Mouse (Mus musculus) testis, postnatal 14 days (tissue): ENCODE data around the gene Schip1.

Experiments
- DNase-seq: peaks from one replicate; pipeline ENCODE4 v3.0.0; 2021; ENCODE audit warnings: low spot score

Gene Schip1

DNA sequence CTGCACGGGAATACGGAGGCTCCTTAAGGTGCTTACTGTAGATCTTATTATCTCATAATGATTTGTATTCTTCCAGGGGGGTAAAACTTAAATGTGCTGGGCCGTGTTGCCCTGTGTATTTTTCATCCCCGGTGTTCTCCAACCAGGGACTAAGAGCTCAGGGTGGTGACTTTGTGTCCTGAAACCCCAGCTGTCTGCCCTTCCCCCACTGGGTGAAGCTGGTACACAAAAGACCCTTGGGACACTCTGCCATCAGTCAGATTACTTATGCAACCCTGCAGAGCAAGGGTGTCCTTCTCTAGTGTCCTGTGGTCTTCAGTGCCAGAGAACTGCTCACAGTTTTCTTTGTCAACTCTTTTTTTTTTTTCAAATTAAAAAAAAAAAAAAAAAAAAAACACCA lies 520.6 kb downstream of the Schip1 start:
- no peak for DNase-seq

DNA sequence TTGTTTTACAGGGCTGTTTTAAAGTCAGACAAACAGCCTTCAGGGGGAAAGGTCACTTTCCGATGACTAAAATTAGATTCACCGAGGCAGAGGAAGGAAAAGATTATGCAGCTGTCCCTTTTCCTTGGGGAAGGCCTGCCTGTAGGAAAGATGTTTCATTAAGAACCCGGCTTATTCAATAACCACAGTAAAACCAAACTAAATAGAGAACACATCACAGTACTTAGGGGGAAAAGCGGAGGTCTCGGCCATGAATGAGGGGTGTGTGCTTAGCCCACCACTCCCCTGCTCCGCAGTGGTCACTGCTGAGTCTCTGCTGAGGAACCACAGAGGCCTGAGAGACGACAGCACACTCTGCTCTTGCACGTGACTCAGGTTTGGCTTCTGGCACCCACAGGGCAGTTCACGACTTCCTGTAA lies 522.1 kb downstream of the Schip1 start:
- no peak for DNase-seq

DNA sequence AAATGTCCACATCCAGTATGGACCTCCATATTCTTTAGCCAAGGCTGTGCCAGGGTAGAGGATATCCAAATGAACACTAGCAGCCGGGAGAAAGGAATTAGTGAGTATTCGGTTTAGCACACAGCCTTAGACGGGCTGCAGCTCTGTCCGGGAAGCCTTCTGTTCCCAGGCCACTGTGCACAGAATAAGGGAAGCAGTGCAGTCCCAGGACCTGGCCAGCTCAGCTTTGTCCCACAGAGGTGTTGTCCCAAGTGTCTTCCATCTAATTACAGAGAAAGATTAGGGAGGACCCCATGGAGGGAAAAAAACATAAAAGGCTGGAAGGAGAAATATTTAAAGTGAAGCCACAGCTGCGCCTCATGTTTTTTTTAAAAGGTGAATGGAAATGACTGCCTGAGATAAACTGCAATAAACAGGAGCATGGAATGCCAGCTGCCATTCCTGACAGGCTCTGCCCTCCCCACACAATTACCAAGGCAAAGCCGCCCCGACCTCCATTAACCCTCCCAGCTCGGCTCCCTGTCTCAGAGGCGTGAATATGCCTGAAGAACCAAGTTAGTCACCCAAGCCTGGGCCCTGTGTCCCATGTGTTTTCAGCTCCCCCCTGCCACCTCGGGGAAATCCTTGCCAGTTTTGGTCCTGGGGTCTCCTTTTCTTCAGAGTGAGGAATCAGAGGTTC lies 523.1 kb downstream of the Schip1 start:
- no peak for DNase-seq

DNA sequence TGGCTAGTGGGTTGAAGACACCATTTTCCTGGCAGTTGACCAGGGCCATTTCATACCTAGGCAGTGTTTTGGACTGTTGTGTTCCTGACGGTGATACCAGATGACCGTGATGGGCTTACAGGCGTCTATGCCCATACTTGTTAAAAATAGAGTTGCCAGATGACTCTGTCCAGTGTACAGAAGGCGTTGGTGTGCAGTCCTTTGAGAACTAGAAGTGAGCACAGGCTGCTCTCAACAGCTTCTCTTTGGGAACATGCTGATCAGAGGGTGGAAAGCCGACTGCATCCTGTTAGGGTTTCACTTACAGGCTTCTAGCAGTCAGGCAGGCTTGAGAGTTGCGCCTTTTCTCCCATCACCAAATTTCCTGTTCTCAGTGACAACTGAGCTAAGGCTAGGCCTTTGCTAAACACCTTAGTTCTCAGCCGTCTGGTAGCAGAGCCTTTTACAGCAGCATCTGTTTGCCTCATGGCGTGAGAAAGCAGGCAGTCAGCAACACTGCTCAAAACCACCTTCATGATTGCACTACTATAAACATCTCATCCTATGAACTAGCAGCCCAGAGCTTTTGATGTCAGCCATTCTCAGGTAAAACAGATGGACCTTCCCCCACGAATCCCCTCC lies 524.7 kb downstream of the Schip1 start:
- no peak for DNase-seq

DNA sequence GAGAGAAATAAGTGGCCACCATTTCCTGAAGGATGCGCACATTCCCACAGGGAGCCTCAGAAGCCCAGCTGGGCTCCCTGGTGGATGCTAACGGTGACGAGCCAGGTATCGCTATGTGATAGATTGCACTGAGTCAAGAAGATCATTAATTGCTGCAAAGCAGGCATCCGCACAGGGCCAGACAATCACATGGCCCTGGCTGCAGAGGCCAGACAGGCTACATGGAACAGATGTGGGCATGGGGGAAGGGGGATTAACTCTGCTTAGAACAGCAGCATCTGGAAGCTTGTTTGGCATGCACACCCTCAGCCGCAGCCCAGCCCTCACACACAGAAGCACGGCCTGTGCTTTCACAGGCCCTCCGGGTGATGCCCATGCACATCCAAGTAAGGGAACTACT lies 525.8 kb downstream of the Schip1 start:
- DNase-seq: no peak

DNA sequence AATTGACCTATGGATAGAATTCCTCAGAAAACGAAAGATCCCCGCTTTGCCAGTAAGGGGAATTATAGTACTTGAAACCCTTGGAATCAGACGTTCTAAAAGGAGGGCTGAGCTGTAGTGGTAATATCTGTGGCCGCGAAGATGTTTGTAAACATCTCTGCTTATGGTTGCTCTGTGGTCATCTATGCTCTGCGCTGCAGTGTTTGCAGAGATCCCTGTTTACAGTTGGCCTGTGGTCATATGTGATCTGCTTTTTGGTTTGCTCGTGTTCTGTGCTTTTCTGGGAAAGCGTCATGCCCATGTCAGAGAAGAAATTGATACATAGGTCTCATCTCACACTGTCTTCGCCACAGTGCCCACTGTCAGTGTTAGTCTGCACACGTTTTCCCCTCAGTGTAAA lies 528.0 kb downstream of the Schip1 start:
- DNase-seq: no peak

DNA sequence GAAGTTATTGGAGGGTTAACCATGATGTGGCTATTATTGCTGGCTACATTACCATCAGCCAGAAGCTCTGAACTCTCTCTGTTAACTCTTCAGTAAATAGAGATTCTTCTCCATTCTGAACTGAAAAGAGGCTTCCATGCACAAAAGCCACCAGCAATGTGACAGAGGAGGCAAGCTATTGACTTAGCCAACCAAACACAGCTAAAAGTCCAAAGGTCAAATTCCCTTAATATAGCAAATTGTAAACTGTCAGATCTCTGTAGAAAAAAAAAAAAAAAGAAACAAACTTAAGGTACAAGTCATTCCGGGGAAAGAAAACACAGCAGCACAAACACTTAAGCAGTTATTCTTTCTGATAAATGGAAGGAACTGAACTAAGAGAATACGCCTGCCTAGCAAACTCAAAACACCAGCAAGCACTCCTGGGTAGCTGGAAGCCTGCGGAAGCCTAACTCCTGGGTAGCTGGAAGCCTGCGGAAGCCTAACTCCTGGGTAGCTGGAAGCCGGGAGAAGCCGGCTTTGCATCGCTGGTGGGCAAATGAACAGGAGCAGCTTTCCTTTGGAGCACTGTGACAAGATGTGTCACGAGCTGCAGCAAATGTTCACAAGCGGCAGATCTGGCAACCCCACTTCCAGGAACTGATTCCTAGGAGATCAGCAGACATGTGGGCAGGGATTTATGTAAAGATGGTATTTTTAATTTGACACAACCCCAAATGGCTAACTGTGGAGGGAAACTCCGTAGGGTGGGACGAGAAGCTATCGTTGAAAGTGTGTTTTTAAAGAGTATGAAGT lies 528.7 kb downstream of the Schip1 start:
- no peak for DNase-seq

DNA sequence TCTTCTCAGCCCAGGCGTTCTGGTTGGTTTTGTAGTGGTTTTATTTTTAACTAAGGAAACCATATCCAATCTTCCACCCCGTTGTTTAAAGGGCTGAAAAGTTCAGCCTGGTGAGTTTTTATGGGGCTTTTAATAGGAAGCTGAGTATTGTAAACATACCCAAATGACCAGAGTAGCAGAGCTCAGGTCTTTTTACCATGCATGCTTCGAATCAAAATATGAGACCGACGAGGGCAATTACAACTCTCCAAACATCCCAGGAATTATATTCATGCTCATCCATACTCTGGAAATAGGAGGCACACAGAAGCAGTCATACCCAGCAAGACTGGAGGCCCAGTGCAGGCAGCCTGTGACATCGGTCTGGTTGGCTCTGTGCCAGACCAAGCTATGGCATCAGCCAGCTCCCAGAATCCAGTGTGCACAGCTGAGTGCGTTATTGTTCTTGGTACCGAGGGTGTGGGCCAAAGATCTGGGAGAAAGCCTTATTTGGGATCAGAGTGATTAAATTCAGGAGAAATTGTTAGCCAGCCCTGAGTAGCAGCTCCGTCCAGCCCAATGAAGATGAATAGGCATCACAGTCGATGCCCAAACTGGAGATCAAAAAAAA lies 530.8 kb downstream of the Schip1 start:
- DNase-seq: no peak

DNA sequence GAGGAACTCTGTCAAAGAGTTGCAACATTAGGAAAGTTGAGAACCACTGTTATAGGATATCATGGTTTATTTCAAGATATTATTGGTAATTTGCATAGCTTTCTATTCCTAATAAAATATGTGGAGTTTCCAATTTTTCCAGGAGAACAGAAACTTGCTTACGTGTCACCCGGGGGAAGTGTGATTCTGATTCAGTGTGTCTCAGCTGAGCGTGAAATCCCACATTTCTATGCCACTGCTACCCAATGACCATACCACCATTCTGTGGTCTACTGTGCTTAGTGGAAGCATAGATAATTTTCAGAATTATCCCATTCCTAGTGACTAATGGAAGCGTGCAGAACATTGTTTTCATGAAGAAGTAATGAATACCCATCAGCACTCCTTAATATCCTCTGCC lies 532.3 kb downstream of the Schip1 start:
- no peak for DNase-seq

DNA sequence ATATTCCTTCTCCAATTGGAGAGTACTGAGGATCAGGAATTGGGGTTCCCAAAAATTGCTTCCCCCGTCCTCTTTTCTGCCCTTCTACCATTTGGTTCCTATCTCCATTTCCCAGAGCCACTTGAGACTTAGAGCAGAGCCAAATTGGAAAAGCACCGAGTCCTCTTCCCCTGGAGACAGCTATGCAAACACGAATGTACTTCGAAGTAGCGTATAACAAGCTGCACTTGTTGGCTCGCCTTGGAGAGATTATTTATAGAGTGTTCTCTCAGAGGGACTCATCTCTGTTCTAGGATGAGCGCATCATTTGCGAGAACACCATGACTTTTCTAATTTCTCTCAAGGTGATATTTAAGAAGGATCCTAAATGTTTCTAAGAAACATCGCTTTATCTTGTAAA lies 538.3 kb downstream of the Schip1 start:
- DNase-seq: no peak

DNA sequence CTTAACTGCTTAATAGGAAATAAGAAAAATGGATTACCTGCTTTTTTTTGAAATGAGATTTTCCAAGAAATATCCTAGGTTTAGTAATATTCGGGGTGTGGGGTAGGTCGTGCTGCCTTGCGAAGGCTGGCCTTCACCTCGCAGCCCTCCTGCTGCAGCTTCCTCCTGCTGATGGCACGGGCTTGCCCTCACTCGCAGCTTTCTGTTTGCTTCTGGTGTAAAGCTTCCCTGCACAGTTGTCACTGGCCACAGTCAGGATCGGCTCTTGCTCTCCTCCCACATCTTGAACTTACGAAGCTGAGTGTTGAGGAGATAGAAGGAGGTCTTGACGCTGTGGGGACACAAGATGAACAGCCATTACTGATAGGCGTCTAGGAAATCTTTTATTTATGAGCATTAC lies 539.9 kb downstream of the Schip1 start:
- no peak for DNase-seq

DNA sequence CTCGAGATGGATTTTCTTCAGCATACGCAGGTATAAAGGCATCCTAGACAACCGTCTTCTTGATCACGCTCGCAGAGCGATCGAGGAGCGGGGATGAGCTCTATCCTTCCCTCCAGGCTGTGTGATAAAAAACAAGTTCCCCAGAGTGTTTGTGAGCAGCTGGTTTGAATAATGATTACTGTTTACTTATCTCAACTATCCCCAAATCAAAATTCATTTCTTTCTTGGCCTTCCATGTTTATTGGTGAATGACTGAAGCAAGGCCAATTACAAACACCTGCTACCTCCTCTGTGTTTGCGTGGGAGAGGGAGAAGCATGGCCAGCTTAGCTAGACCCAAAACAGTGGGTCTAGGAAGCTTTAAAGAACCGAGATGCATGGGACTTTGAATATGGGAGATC lies 540.4 kb downstream of the Schip1 start:
- DNase-seq: no peak

DNA sequence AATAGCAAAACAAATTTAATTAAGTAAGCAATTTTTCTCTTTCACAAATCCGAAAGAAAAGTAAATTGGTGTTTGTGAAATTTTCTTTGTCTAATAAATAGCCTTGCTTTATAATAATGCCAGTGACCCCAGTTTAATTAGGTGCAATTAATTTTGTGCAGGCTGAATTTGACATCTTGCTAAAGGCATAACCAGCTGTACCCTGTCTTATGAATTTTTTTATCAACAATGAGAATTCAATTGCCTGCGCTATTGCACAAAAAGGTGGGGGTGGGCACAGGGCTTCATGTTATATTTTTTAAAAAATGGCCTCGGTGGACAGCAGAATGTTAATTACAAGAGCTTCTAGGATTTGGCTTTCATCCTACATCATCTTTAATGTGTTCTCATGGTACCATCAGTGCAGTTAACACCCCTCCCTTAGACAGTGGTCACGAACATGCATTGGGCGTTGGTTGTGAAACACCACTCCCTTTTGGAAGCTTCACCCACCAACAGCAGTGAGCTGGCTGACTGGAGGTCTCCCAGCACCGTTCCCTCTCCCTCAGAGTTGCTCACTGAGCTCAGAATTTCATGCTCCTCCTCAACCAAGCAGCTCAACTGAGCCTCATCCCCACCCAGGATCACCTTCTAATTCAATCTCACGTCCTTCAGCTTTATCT lies 541.5 kb downstream of the Schip1 start:
- no peak for DNase-seq

DNA sequence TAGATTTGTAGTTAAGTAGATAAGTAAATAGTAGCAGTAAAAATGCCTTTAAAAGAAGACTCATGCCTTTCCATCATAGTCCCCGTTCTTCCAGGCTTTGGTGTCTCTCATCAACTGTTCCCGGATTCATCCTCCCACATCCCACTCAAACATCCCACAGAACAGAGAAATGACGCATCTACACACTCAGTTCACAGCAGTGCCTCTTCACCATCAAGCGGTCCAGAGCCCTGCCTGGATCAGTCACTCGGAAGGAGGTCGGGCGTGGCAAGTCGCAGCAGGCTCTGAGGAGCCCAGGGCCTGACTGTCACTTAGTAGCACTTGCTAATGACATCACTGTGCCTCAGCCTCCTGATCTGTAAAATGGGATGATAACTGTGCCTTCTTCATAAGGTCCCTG lies 542.1 kb downstream of the Schip1 start:
- DNase-seq: no peak

DNA sequence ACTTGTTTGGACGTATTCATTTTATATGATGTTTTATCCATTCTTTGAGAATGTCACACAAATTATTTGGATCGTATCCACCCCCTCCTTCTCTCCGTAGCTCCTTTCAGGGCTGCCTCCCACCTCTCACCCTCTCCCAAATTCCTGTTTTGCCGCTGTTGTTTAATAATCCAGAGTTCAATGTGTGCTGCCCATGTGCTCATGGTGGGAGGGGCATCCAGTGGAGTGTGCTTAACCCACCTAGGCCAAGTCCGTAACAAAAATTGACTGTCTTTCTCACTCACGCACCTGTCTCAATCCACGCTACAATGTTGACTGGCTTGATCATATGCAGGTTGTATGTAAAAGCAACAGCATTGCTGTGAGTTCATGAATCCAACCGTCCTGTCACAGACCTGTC lies 542.7 kb downstream of the Schip1 start:
- DNase-seq: no peak

DNA sequence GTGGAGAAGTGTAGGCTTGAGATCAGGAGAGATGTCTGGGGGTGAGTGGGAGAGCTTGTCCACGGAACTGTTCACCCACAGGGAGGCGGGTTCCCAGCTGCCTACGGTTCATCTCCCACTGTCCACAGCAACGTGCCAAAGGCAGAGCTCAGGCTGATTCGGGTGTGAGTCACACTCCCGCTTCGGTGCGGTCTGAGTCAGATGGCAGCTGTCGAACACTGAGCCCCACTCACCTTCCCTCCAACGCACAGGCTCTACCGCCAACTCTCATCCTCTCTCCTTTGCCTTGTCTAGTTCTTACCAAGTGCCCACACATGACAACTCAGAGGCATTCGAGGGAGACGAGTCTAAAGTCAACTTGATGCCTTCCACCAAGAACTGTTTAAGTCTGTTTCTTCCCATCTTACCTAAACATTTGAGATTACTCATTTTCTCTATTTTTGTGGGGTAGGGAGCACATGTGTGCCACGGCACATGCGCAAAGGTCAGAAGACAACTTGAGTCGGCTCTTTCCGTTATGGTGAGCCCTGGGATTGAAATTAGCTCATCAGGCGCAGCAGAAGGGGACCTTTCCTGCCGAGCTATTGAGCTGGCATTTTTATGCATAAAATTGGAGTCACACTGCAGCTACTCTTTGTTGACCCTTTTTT lies 544.4 kb downstream of the Schip1 start:
- DNase-seq: no peak

DNA sequence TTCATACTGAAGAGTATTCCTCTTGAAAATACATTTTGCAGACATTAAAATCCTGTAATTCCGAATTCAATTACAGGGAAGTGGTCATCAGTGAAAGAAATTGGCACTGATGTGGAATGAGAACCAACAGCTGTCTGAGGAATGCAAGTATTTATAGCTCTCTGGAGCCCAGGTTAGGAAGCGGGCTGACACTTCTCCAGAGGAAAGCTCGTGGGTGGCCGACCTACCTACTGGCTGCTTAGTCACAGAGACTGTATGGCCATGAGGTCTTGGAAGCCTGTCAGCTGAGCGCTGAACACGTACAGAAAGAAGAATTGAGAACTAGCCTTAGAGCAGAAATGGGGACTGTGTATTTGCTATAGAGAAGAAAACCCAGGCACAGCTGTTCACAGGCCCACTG lies 545.4 kb downstream of the Schip1 start:
- no peak for DNase-seq

DNA sequence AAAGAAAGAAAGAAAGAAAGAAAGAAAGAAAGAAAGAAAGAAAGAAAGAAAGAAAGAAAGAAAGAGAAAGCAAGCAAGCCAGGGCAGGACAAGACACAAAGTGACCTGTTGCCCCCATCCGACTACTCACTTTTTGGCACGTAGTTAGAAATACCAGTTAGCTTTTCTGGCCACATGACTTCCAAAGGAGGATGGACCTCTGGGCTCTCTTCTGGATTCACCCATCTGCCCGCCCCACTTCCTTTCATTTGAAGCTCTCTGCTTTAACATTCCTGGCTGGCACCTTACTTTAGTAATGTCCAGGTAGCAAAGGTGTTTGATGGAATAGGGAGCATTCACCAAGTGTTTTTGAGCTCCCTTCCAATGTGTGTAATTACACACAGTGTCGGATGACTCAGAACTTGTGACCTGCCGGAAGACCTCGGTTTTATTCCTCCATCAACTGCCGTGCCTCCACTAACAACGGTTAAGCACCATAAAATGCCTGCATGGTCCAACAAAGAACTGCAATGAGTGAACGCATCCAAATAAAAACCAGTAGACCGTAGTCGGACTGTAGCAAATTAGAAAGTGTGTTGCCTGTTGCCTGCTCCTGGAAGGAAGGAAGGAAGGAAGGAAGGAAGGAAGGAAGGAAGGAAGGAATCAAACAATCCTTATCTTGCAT lies 546.1 kb downstream of the Schip1 start:
- no peak for DNase-seq

DNA sequence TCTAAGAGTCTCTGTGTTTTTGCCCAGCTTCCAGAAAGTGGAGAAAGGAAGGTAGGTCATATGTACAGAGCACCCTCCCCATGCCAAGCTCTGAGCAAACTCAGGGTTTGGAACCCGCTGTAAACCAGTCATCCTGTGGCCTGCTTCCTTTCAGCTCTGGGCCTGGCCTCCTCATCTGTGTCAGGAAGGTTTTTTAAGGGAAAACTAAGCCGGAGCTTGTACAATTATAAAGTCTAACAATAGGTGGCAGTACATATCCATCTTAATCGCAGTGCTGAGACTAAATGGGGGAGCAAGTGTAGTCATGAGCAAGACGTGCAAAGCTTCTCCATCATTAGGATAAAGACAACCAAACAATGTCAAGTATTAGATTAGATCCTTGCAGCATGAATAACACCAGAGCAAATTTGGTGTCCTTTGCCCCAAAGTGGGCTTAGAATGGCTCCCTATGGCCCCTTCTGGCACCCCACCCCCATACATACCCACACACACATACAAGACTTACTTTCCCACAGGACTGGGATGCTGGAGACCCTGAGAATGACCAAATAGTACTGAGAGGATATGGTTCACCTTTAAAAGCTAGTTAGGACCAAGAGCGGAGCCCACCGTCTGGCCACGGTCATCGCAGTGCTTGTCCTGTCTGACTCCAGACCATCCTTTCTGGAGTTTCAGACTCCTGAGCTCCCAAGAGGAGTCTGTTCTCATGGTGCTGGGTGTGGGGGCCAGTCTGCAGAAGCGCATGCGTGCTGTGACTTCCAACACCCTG lies 550.6 kb downstream of the Schip1 start:
- DNase-seq: no peak

DNA sequence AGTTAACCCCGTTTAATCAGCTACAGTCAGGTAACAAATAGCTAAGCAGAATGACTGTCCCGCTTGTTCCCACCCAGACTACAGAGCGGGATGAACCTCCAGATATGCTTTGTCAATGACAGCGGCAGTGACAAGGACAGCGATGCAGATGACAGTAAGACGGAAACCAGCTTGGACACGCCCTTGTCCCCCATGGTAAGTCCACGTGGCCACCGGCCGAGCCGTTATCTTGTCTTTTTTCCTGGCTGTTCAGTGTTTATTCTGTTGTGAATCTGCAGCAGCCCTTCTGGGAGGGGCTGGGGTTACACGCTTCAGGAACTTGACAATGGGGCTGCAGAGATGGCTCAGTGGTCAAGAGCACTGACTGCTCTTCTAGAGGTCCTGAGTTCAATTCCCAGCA lies 551.8 kb downstream of the Schip1 start:
- no peak for DNase-seq

DNA sequence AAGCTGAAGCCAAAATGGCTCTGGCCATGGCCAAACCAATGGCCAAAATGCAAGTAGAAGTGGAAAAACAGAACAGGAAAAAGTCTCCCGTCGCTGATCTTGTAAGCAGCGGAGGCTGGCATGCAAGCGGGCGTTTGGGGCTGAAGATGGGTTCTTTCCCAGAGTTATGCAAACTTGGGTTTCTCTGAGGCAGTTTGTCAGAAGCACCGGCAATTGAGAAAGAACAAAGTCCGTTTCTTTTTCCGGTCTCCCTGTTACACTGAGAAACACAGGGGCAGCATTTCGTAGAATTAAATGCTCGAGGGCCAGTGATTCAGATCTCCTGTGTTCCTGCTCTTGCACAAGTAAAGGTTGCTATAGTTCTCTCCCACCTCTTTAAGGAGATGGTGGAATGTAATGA lies 553.1 kb downstream of the Schip1 start:
- no peak for DNase-seq
